Mouse (Mus musculus) liver, embryonic 14.5 days (tissue): Measurements from ENCODE around the gene Nisch. TPM values are rescaled to one million over a fixed set of nuclear protein-coding genes. Genes with fewer than 3 reads are reported as not detected.

Source experiments
- ATAC-seq: fragments of 200-750 bp; cut with Nextera tagmentation; 2 replicates; pipeline ENCODE4 v1.8.0; 2017; ENCODE audit warnings: moderate number of reproducible peaks, mild to moderate bottlenecking, moderate library complexity; ENCODE audit not compliant: insufficient read depth
- DNase-seq, 3 experiments: peaks; one replicate each; pipeline ENCODE4 v3.0.0-alpha.2; 2012 to 2013; ENCODE audit warnings: low read depth in 3 of 3, low spot score in 3 of 3
- H3K27ac ChIP-seq: fragments of 300-500 bp; sonication (generic); 2 replicates; pipeline ENCODE4 v1.5.1; 2014; ENCODE audit warnings: moderate library complexity, mild to moderate bottlenecking, control low read depth, inconsistent platforms
- H3K27me3 ChIP-seq: fragments of 300-500 bp; sonication (generic); 2 replicates; pipeline ENCODE4 v1.6.1; 2014; ENCODE audit warnings: mild to moderate bottlenecking, low read length, moderate library complexity; ENCODE audit not compliant: control insufficient read depth, insufficient read depth
- H3K36me3 ChIP-seq: fragments of 300-500 bp; sonication (generic); replicated peaks from 2 replicates; pipeline ENCODE4 v1.6.1; 2014; ENCODE audit warnings: low read depth; ENCODE audit not compliant: control insufficient read depth, insufficient read depth
- H3K4me1 ChIP-seq, 2 experiments: fragments of 200-500 bp in 1 of 2; fragments of 300-500 bp in 1 of 2; sonication (generic) in 1 of 2; replicated peaks; 2 replicates each; pipeline ENCODE4 v1.6.1; 2012 to 2014; ENCODE audit warnings: antibody characterized with exemption in 1 of 2, inconsistent platforms in 1 of 2, low read length in 1 of 2; ENCODE audit not compliant: control insufficient read depth in 2 of 2, insufficient read depth in 2 of 2
- H3K4me2 ChIP-seq: fragments of 300-500 bp; sonication (generic); 2 replicates; pipeline ENCODE4 v1.6.1; 2014; ENCODE audit warnings: low read depth, mild to moderate bottlenecking, control low read depth, moderate library complexity
- H3K4me3 ChIP-seq, 2 experiments: fragments of 200-500 bp in 1 of 2; fragments of 300-500 bp in 1 of 2; sonication (generic) in 1 of 2; 2 replicates each; pipeline ENCODE4 v1.5.1; 2012 to 2014; ENCODE audit warnings: low read depth in 2 of 2, low read length in 2 of 2, mild to moderate bottlenecking in 2 of 2, control low read depth in 1 of 2, inconsistent platforms in 1 of 2, moderate library complexity in 1 of 2; ENCODE audit not compliant: insufficient read depth in 1 of 2
- H3K9ac ChIP-seq: fragments of 300-500 bp; sonication (generic); replicated peaks from 2 replicates; pipeline ENCODE4 v1.6.1; 2014; ENCODE audit warnings: mild to moderate bottlenecking, control low read depth, moderate library complexity
- H3K9me3 ChIP-seq: fragments of 300-500 bp; sonication (generic); 2 replicates; pipeline ENCODE4 v1.6.1; 2016; ENCODE audit warnings: low read length, mixed read lengths; ENCODE audit not compliant: control insufficient read depth
- CTCF ChIP-seq: IDR thresholded peaks from 2 replicates; pipeline ENCODE4 v1.5.1; 2016; ENCODE audit warnings: antibody characterized with exemption, low read depth, control low read depth
- EP300 ChIP-seq: IDR thresholded peaks from 2 replicates; pipeline ENCODE4 v1.6.1; 2016; ENCODE audit warnings: antibody characterized with exemption, low read depth
- WGBS: fragments of 180-500 bp; shearing (Covaris S2); extraction: QIAGEN DNeasy Blood & Tissue Kit; methylation state at CpG from one replicate; pipeline ENCODE4 v1.1.7; 2014; ENCODE audit not compliant: insufficient replicate concordance; 5-methylcytosine and 5-hydroxymethylcytosine counted together
- polyA plus RNA-seq, 2 experiments: library from polyadenylated mRNA; depleted of rRNA in 1 of 2; stranded (reverse) in 1 of 2; unstranded in 1 of 2; fragments of >200 nt; fragmentation: Nextera tagmentation in 1 of 2; extraction: Ambion mirVana in 1 of 2; gene quantifications; 2 replicates each; pipeline versions ENCODE4 v1.2.1 to v1.2.3; 2012 to 2014

Gene Nisch
- polyA plus RNA-seq, 2 experiments: 50.3 to 71.1 TPM

- WGBS: 86% methylated on average over 12 of the region's 12 CpGs
- no peak for ATAC-seq
- no peak overlapping the region for H3K4me2 ChIP-seq
- no peak for TF ChIP-seq EP300
- TF ChIP-seq CTCF: no peak
- no peak overlapping the region for H3K4me3 ChIP-seq
- no peaks in the 10 kb centered on the region for H3K9me3 ChIP-seq
- DNase-seq: no peak
- no peak overlapping the region for H3K9ac ChIP-seq
- H3K4me1 ChIP-seq: peaks cover 0 to 15% of the 10 kb centered on the region in 2 experiments; a peak in 2 of 4 replicates
- no peaks in the 10 kb centered on the region for H3K27me3 ChIP-seq
- H3K36me3 ChIP-seq: peaks cover 66% of the 10 kb centered on the region
- H3K27ac ChIP-seq: no peak overlapping the region
Measured at GRCm38 (mm10) chr14:31184195-31184594, 32.6 kb downstream of the Nisch start.

DNA sequence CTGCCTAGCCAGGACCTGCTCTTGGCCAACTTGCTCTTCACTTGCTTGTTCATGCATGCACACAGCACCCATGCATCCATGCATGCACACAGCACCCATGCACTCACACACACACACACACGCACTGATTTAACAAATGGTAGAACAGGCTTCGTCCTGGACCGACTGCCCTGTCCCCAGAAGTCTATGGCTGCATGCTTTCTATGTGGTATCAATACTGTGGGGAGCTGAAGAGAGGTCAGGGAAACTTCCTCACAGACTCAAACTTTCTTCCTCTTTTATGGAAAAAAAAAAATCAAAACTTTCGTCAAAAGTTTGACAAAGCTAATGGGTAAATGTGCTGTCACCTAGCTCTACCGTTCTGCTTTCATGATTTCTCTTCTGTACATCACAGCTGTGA lies 33.2 kb downstream of the Nisch start:
- no peak for DNase-seq
- no peak for TF ChIP-seq CTCF
- no peak for TF ChIP-seq EP300
- H3K36me3 ChIP-seq: peaks cover 64% of the 10 kb centered on the region
- H3K4me3 ChIP-seq: no peak overlapping the region
- no peak overlapping the region for H3K4me2 ChIP-seq
- H3K27me3 ChIP-seq: no peaks in the 10 kb centered on the region
- H3K9me3 ChIP-seq: no peaks in the 10 kb centered on the region
- H3K27ac ChIP-seq: no peak overlapping the region
- no peak overlapping the region for H3K9ac ChIP-seq
- peaks cover 0 to 15% of the 10 kb centered on the region in 2 experiments; a peak in 2 of 4 replicates for H3K4me1 ChIP-seq
- ATAC-seq: no peak
- WGBS: 64% methylated on average over 5 of the region's 5 CpGs

DNA sequence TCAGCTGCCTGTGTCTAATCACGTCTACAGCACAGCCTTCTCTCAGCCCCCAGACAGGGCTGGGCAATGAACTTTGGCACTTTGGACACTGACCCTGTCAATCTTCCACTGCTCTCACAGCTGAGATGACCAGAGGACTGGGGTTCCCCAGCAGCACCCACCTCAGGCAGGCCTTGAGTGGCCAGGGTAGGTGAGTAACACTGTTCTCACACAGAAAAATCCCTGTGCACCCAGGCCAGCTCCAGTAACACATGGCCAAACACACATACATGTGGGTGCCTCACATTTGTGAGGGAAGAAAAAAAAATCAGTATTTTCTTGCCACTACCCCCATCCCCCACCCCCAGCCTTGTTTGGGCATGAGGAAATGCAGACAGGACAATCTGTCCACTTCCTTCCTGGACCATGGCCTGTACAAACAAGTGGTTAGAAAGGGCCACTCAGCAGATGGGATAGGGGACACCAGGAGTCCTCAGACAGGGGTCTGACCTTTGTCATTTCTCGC lies 33.9 kb downstream of the Nisch start:
- ATAC-seq (peak; percentile 56), DNase-seq (no peak)
- H3K36me3 ChIP-seq: peaks cover 58% of the 10 kb centered on the region
- TF ChIP-seq EP300 (no peak), CTCF (no peak)
- no peaks in the 10 kb centered on the region for H3K9me3 ChIP-seq
- H3K27ac ChIP-seq: no peak overlapping the region
- H3K9ac ChIP-seq: no peak overlapping the region
- no peak overlapping the region for H3K4me2 ChIP-seq
- H3K27me3 ChIP-seq: no peaks in the 10 kb centered on the region
- H3K4me1 ChIP-seq: peaks cover 0 to 15% of the 10 kb centered on the region in 2 experiments; a peak in 2 of 4 replicates
- WGBS: 61% methylated on average over 2 of the region's 2 CpGs
- H3K4me3 ChIP-seq: no peak overlapping the region

- H3K4me1 ChIP-seq: peaks cover 0 to 15% of the 10 kb centered on the region in 2 experiments; a peak in 2 of 4 replicates
- H3K27ac ChIP-seq: no peak overlapping the region
Measured at GRCm38 (mm10) chr14:31181512-31181911, 35.2 kb downstream of the Nisch start.

GRCm38 (mm10) chr14:31179677-31180365 lies 36.9 kb downstream of the Nisch start:
- peaks cover 0 to 15% of the 10 kb centered on the region in 2 experiments; a peak in 2 of 4 replicates for H3K4me1 ChIP-seq
- no peak overlapping the region for H3K4me3 ChIP-seq
- peaks cover 46% of the 10 kb centered on the region for H3K36me3 ChIP-seq
- TF ChIP-seq CTCF: no peak
- TF ChIP-seq EP300: no peak
- DNase-seq (no peak), ATAC-seq (no peak)
- H3K9ac ChIP-seq: no peak overlapping the region
- H3K4me2 ChIP-seq: no peak overlapping the region
- no peak overlapping the region for H3K27ac ChIP-seq
- WGBS: 80% methylated on average over 12 of the region's 12 CpGs
- H3K9me3 ChIP-seq: no peaks in the 10 kb centered on the region
- H3K27me3 ChIP-seq: no peaks in the 10 kb centered on the region

More at GRCm38 (mm10) chr14:31181512-31181911, 35.2 kb downstream of the Nisch start:
- Histone ChIP-seq H3K27me3 (no peaks in the 10 kb centered on the region), H3K4me2 (no peak overlapping the region), H3K36me3 (peaks cover 51% of the 10 kb centered on the region), H3K9me3 (no peaks in the 10 kb centered on the region), H3K4me3 (no peak overlapping the region), H3K9ac (no peak overlapping the region)
- DNase-seq: no peak
- no peak for TF ChIP-seq EP300
- TF ChIP-seq CTCF: no peak
- WGBS: 81% methylated on average over 4 of the region's 4 CpGs
- no peak for ATAC-seq
